Mouse (Mus musculus): Measurements from ENCODE around the gene Olfr113.
"Not testable (repeated sequence)": the region's sequence is repeated elsewhere in the genome, so short reads cannot be mapped to it uniquely, and the experiment has no call there.

Olfr113 gene

DNA sequence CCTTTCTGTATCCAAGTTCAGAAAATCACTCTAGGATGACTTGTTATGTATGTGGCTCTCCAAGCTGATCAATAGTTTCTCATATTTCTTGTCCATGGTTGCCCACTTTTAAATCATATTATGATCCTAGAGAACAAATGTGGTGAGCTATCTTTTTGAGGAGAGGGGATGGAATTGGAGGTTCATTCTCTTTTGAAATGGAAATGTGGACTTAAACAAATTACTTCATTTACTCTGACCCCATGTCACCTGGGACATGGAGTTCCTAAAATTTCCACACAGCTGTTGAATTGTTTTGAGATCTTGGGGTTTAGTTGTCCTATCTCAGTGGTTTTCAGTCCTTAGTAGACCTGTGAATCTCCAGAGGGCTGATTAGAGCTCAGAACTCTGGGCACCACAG is at the start of gene Olfr113:
TSS of gene Olfr113 (minus strand) at position 101 of the 400 bp plus-strand sequence.
- no peak for DNase-seq (ENCODE audit: low spot score)

DNA sequence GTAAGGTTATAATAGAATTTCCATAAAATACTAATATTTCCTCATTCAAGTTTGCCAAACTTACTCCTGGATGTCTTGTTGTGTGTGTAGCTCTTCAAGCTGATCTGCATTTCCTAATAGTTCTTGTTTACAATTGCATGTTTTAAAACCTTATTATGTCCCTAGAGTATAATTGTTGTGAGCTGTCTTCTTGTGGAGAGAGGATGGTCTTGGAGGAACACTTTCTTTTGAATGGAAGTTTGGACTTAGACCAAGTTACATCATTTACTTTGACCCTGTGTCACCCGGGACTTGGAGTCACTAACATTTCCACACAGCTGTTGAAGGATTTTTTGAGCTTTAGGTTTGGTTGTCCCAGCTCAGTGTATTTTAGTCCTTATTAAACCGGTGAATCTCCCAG is 49.5 kb upstream of the Olfr113 start, which contains the start of the genes Olfr115 and Olfr116:
TSS of gene Olfr115 (minus strand) at position 101 of the 400 bp plus-strand sequence.
TSS of gene Olfr116 (minus strand) at position 191 of the 400 bp plus-strand sequence.
- DNase-seq (ENCODE audit: low spot score): no peak

- no peak for DNase-seq (ENCODE audit: low spot score)
Measured at GRCm38 (mm10) chr17:37592643-37593042, 15.2 kb upstream of the Olfr113 start, which contains the start of gene Olfr114. Gene Olfr114 (minus strand): TSS chr17:37592743.

DNA sequence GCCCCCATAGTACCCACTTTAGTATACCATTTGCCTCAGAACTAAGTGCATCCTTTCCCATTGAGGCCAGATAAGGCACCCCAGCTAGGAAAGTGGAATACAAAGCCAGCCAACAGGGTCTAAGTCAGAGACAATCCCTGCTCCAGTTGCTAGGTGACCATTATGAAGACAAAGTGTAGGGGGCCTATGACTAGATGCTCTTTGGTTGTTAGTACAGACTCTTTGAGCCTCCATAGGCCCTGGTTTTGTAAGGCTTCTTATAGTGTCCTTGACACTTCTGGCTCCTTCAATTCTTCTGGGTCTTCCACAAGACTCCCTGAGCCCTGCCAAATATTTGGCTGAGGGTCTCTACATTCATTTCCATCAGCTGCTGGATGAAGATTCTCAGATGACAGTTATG is 8.1 kb downstream of the Olfr113 start, which contains the start of gene Olfr112:
TSS of gene Olfr112 (minus strand) at position 101 of the 400 bp plus-strand sequence.
- no peak for DNase-seq (ENCODE audit: low spot score)

DNA sequence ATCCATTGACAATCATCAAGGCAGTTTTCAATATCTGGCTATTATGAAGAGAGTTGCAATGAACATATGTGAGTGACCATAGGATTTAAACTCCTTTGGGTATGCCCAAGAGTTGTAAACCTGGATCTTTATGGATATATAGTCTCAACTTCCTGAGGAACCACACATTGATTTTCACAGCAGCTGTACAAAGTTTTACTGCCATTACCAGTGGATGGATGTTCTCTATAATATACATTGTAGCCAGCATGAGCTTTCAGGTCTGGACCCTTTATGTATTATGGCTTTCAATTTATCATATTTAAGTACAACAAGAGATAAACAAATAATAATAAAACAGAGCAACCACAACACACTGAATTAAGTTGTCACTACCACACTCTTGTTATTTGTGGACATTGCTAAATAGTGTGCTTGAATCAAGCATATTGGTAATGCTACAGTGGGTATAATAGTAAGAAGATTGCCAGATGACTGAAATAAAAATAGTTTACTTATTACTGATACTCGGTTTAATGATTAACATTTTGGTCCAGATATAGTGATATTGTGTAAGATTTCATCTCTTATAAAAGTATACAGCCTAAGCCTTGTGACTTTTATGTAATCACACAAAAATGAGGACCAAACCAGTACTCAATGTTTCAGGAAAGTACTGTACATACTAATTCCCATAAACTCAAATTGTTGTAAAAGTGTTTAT is 18.4 kb downstream of the Olfr113 start:
- DNase-seq (ENCODE audit: low spot score): no peak

GRCm38 (mm10) chr17:37543800-37544435 is 33.5 kb downstream of the Olfr113 start:
- DNase-seq (ENCODE audit: low spot score): no peak

DNA sequence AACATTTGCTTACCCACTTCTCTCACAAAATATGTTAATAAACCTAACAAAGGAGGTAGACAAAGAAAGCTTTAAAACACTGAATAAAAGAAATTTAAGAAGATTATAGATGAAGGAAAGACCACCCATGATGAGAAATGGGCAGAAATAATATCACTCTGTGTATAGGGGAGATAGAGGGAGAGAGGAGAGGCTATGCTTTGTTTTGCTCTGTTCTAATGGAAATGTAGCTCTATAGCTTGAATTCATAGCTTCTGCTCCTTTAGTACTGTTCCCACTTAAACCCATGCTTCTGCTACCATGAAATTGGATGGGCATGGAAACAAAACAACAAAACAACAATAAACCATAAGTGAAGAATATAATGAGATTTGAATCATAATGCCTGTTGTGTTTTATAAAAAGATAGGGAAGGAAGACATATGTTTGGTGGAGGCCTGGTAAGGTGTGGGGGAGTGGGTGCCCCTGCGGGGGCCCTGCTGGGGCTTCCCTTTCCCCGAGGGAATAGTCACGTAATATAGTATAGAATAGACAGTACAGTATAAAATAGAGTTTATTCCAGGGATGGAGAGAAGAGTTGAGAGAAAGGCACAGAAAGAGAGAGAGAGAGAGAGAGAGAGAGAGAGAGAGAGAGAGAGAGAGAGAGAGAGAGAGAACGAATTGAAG is 35.9 kb downstream of the Olfr113 start:
- no peak for DNase-seq (ENCODE audit: low spot score)

GRCm38 (mm10) chr17:37538416-37538815 is 39.0 kb downstream of the Olfr113 start:
- DNase-seq (ENCODE audit: low spot score): not testable (repeated sequence)

- DNase-seq (ENCODE audit: low spot score): no peak
Measured at GRCm38 (mm10) chr17:37535173-37535572, 42.3 kb downstream of the Olfr113 start.

- not testable (repeated sequence) for DNase-seq (ENCODE audit: low spot score)
Measured at GRCm38 (mm10) chr17:37525427-37525826, 52.0 kb downstream of the Olfr113 start.

GRCm38 (mm10) chr17:37524612-37525011 is 52.9 kb downstream of the Olfr113 start:
- not testable (repeated sequence) for DNase-seq (ENCODE audit: low spot score)

Measured in embryo, embryonic 10 days (tissue).